Mouse (Mus musculus) hindbrain, embryonic 11.5 days (tissue): ENCODE measurements around the gene Enpp6. TPM values are rescaled to one million over a fixed set of nuclear protein-coding genes. Genes with fewer than 3 reads are reported as not detected.
A peak's percentile ranks its signal among the peaks of the same experiment; 100 is the strongest.
"Not testable (repeated sequence)": the region's sequence is repeated elsewhere in the genome, so short reads cannot be mapped to it uniquely, and the experiment has no call there.

Experiments used
- ATAC-seq: fragments of 200-750 bp; cut with Nextera tagmentation; 2 replicates; pipeline ENCODE4 v1.8.0; 2017; ENCODE audit warnings: mild to moderate bottlenecking, moderate TSS enrichment, moderate library complexity; ENCODE audit not compliant: low FRiP score
- DNase-seq: peaks from one replicate; pipeline ENCODE4 v3.0.0-alpha.2; 2015; ENCODE audit warnings: low spot score
- H3K27ac ChIP-seq: fragments of 300-500 bp; sonication (generic); 2 replicates; pipeline ENCODE4 v1.5.1; 2014; ENCODE audit warnings: mild to moderate bottlenecking, low read depth, low read length
- H3K27me3 ChIP-seq: fragments of 300-500 bp; sonication (generic); 2 replicates; pipeline ENCODE4 v1.6.1; 2014; ENCODE audit warnings: mild to moderate bottlenecking, low read length, moderate library complexity, mixed read lengths; ENCODE audit not compliant: control insufficient read depth, insufficient read depth
- H3K36me3 ChIP-seq: fragments of 300-500 bp; sonication (generic); 2 replicates; pipeline ENCODE4 v1.6.1; 2014; ENCODE audit warnings: mild to moderate bottlenecking, low read length, moderate library complexity, mixed read lengths; ENCODE audit not compliant: control insufficient read depth, insufficient read depth
- H3K4me1 ChIP-seq: fragments of 300-500 bp; sonication (generic); replicated peaks from 2 replicates; pipeline ENCODE4 v1.6.1; 2014; ENCODE audit warnings: low read length, mixed read lengths; ENCODE audit not compliant: control insufficient read depth, insufficient read depth
- H3K4me2 ChIP-seq: fragments of 300-500 bp; sonication (generic); replicated peaks from 2 replicates; pipeline ENCODE4 v1.6.1; 2014; ENCODE audit warnings: mild to moderate bottlenecking, low read depth, low read length
- H3K4me3 ChIP-seq: fragments of 300-500 bp; sonication (generic); 2 replicates; pipeline ENCODE4 v1.5.1; 2014; ENCODE audit warnings: low read depth, low read length
- H3K9ac ChIP-seq: fragments of 300-500 bp; sonication (generic); 2 replicates; pipeline ENCODE4 v1.6.1; 2014; ENCODE audit warnings: low read depth, low read length
- H3K9me3 ChIP-seq: fragments of 300-500 bp; sonication (generic); 2 replicates; pipeline ENCODE4 v1.6.1; 2016; ENCODE audit warnings: low read length; ENCODE audit not compliant: control insufficient read depth
- WGBS: fragments of 180-500 bp; shearing (Covaris S2); extraction: QIAGEN DNeasy Blood & Tissue Kit; methylation state at CpG from one replicate; pipeline ENCODE4 v1.1.7; 2014; 5-methylcytosine and 5-hydroxymethylcytosine counted together
- polyA plus RNA-seq: library from polyadenylated mRNA; unstranded; fragments of >200 nt; fragmentation: Nextera tagmentation; extraction: Ambion mirVana; gene quantifications from 2 replicates; pipeline ENCODE4 v1.2.1, GENCODE M21; 2014

Enpp6 gene
- polyA plus RNA-seq, 1 experiment from 2014 or later, result 0.48 TPM

- not testable (repeated sequence) for H3K36me3 ChIP-seq, ATAC-seq, H3K4me1 ChIP-seq, H3K9ac ChIP-seq, H3K4me3 ChIP-seq, H3K9me3 ChIP-seq, DNase-seq, H3K27me3 ChIP-seq, H3K27ac ChIP-seq, H3K4me2 ChIP-seq
- WGBS, result 80% methylated on average over 2 of the region's 4 CpGs
Measured at GRCm38 (mm10) chr8:47040215-47040614, 53.5 kb downstream of the Enpp6 start.

DNA sequence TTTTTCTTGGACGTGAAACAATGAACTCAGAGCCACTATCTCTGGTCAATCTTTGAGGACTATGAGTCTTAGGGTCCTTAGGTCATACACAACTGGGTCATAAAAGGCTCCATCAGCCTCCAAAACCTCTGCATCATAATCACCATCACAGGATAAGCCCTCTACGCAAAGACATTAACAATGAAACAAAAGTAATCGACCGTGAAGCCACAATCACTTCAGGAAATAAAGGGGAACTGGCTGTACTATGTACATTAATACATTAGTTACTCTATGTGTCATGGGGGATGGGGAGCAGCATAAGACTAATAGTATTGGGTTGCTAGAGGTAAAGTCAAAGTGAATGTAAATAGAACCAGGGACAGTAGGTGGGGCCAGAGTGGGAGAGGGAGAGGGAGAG is 59.7 kb downstream of the Enpp6 start:
- ATAC-seq, result no peak
- no peaks in the 10 kb centered on the region for H3K9me3 ChIP-seq
- 87% methylated on average over 4 of the region's 4 CpGs for WGBS
- no peak overlapping the region for H3K4me3 ChIP-seq
- no peaks in the 10 kb centered on the region for H3K4me1 ChIP-seq
- no peak overlapping the region for H3K4me2 ChIP-seq
- no peaks in the 10 kb centered on the region for H3K27me3 ChIP-seq
- DNase-seq, result no peak
- no peaks in the 10 kb centered on the region for H3K36me3 ChIP-seq
- no peak overlapping the region for H3K27ac ChIP-seq
- no peak overlapping the region for H3K9ac ChIP-seq

GRCm38 (mm10) chr8:47047146-47047545 is 60.5 kb downstream of the Enpp6 start:
- Histone ChIP-seq H3K4me2 (no peak overlapping the region), H3K4me1 (no peaks in the 10 kb centered on the region)
- DNase-seq, result no peak

DNA sequence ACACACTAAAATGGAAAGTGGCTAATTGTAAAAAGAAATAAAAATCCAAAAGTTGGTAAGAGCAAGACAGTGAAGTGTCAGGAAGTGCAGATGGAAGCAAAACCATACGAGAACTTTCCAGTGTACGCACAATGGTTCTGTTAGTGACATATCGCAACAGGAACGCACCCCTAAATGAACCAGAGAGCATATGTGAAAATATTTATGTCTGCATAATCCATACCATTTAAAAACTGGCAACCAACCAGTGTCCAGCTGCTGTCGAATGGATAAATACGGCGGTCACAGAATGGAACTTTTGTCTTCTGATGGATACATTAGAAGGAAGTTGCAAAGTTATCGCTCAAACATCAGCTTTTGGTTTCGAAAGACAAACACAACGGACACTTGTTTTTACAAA is 61.9 kb downstream of the Enpp6 start:
- no peak for DNase-seq
- Histone ChIP-seq H3K9me3 (no peaks in the 10 kb centered on the region), H3K27me3 (no peaks in the 10 kb centered on the region), H3K9ac (no peak overlapping the region), H3K4me2 (no peak overlapping the region), H3K36me3 (no peaks in the 10 kb centered on the region), H3K4me3 (no peak overlapping the region), H3K27ac (no peak overlapping the region), H3K4me1 (no peaks in the 10 kb centered on the region)
- ATAC-seq, result no peak
- WGBS, result 87% methylated on average over 10 of the region's 10 CpGs

More at GRCm38 (mm10) chr8:47047146-47047545, 60.5 kb downstream of the Enpp6 start:
- Histone ChIP-seq H3K9me3 (no peaks in the 10 kb centered on the region), H3K27me3 (no peaks in the 10 kb centered on the region), H3K4me3 (no peak overlapping the region), H3K36me3 (no peaks in the 10 kb centered on the region), H3K27ac (no peak overlapping the region), H3K9ac (no peak overlapping the region)
- ATAC-seq, result no peak
- 84% methylated on average over 2 of the region's 2 CpGs for WGBS

DNA sequence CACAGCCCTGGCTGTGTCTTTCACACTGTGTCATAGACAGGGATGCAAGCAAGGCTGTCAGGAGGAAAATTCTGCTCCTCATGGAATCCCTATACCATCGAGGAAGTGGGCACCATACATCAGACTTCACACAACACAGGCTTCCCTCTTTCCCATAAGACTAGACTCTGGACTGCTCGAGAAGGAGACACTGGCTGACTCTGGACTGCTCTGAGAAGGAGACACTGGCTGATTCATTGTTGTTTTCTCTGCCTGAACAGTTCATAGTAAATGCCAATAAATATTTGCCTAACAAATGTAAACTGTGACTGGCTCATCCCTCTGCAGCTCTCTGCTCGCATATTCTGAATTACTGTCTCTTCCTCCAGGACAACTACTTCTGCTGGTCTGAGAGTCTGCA is 66.0 kb downstream of the Enpp6 start:
- no peaks in the 10 kb centered on the region for H3K9me3 ChIP-seq
- H3K36me3 ChIP-seq, result no peaks in the 10 kb centered on the region
- no peak overlapping the region for H3K9ac ChIP-seq
- H3K4me1 ChIP-seq, result no peaks in the 10 kb centered on the region
- H3K27ac ChIP-seq, result no peak overlapping the region
- WGBS, result 66% methylated on average over 3 of the region's 3 CpGs
- H3K4me2 ChIP-seq, result no peak overlapping the region
- H3K4me3 ChIP-seq, result no peak overlapping the region
- H3K27me3 ChIP-seq, result no peaks in the 10 kb centered on the region
- no peak for DNase-seq
- ATAC-seq, result no peak

DNA sequence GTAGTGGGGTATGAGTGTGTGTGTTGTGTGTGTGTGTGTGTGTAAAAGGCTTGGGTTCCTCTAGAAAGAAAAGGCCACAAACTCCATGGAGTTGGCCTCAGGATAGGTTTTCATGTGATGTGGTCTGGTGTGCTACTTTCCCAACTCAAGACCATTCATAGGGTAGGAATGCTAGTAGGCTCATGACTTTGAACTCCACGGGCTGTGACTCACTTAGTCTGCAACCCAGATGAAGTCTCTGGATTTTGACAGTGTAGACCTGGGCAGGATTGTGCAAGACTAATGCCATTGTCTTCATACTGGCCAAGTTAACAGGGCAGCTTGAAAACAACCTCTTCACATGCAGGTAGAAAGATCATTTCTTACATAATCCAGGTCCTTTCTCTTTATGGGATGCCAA is 69.4 kb downstream of the Enpp6 start:
- Histone ChIP-seq H3K9ac (no peak overlapping the region), H3K27ac (no peak overlapping the region), H3K4me2 (no peak overlapping the region), H3K4me1 (no peaks in the 10 kb centered on the region), H3K9me3 (no peaks in the 10 kb centered on the region), H3K4me3 (no peak overlapping the region), H3K27me3 (no peaks in the 10 kb centered on the region), H3K36me3 (no peaks in the 10 kb centered on the region)
- DNase-seq (no peak), ATAC-seq (no peak)
- WGBS, result 94% methylated on average over 1 of the region's 1 CpGs

DNA sequence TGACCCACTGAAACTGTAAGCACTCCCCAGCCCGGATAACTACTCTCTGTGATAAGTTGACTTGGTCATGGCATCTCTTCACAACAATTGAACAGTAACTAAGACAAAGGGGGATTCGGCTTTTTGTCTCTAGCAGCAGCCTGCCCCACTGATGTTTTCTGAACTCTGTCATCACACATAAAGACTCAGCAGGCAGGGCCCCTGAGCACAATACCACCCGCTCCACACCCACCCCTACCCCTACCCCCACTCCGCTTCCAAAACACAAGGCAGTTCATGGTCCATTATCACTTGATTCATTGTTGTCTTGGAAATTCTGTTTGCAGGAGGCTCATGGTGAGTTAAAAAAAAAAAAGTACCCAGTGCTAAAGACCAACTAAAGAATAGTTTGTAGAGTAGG is 71.8 kb downstream of the Enpp6 start:
- Histone ChIP-seq H3K27ac (no peak overlapping the region), H3K4me1 (no peaks in the 10 kb centered on the region), H3K36me3 (no peaks in the 10 kb centered on the region), H3K4me2 (no peak overlapping the region), H3K27me3 (no peaks in the 10 kb centered on the region), H3K9me3 (no peaks in the 10 kb centered on the region), H3K4me3 (no peak overlapping the region), H3K9ac (no peak overlapping the region)
- ATAC-seq (no peak), DNase-seq (peak; percentile 10)
- WGBS, result 31% methylated on average over 4 of the region's 4 CpGs

GRCm38 (mm10) chr8:47058971-47059370 is 72.3 kb downstream of the Enpp6 start:
- WGBS, result 57% methylated on average over 2 of the region's 2 CpGs
- no peaks in the 10 kb centered on the region for H3K4me1 ChIP-seq
- H3K4me2 ChIP-seq, result no peak overlapping the region
- no peak overlapping the region for H3K4me3 ChIP-seq
- no peak overlapping the region for H3K9ac ChIP-seq
- H3K36me3 ChIP-seq, result no peaks in the 10 kb centered on the region
- H3K27ac ChIP-seq, result no peak overlapping the region
- H3K9me3 ChIP-seq, result no peaks in the 10 kb centered on the region
- H3K27me3 ChIP-seq, result no peaks in the 10 kb centered on the region
- no peak for ATAC-seq
- no peak for DNase-seq

GRCm38 (mm10) chr8:47061105-47061720 is 74.5 kb downstream of the Enpp6 start:
- WGBS, result 75% methylated on average over 7 of the region's 7 CpGs

More at GRCm38 (mm10) chr8:47061105-47061720, 74.5 kb downstream of the Enpp6 start:
- no peak for DNase-seq
- Histone ChIP-seq H3K9ac (no peak overlapping the region), H3K4me3 (no peak overlapping the region), H3K9me3 (no peaks in the 10 kb centered on the region), H3K27ac (no peak overlapping the region), H3K27me3 (no peaks in the 10 kb centered on the region), H3K36me3 (no peaks in the 10 kb centered on the region), H3K4me2 (no peak overlapping the region), H3K4me1 (no peaks in the 10 kb centered on the region)
- no peak for ATAC-seq
